Mouse (Mus musculus): Measurements from ENCODE around the gene Olfr1555-ps1. TPM values are rescaled to one million over a fixed set of nuclear protein-coding genes. Genes with fewer than 3 reads are reported as not detected.
"Not testable (repeated sequence)": the region's sequence is repeated elsewhere in the genome, so short reads cannot be mapped to it uniquely, and the experiment has no call there.

Gene Olfr1555-ps1
- not detected in 2 replicates for polyA plus RNA-seq (2014; fragmentation: Nextera tagmentation; extraction: Ambion mirVana)

DNA sequence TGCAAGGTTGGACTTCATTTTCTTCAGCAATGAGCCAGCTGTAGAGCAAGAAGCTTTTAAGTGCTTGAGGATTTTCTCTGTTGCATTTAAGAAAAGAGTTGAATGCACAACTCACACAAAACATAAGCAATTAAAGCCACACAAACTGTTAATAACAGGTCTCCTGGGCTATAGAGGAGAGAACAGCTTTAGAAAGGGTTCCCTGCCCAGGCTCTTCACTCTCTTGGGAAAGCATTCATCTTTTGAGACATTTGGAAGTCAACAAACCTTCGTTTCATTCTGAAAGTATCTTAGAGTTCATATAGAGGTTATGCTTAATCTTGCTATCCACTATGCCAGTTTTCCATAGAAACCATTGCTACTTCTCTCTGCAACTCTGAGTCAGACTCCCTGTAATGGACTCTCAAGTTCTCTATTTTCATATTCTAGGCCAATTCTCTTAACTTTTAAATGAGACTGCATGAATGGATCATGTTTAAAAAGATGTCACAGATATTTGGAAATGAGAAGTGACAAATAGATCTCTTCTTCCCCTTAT lies at the start of gene Olfr1555-ps1:
TSS of gene Olfr1555-ps1 (minus strand) at position 51 of the 538 bp plus-strand sequence.
- not testable (repeated sequence) for H3K9me3 ChIP-seq (ENCODE audit: control insufficient read depth, low read length); H3K27ac ChIP-seq (replicated peaks; ENCODE audit: low read depth, low read length); H3K9ac ChIP-seq (replicated peaks; ENCODE audit: low read length); H3K4me2 ChIP-seq (ENCODE audit: low read length); ATAC-seq (ENCODE audit: low FRiP score, low TSS enrichment); H3K36me3 ChIP-seq (ENCODE audit: control insufficient read depth, insufficient read depth, low read length); H3K4me1 ChIP-seq (ENCODE audit: control insufficient read depth, insufficient read depth, low read length); H3K27me3 ChIP-seq (ENCODE audit: control insufficient read depth, insufficient read depth, low read length); H3K4me3 ChIP-seq (replicated peaks; ENCODE audit: low read depth, low read length); DNase-seq
- WGBS: 63% methylated on average over 1 of the region's 1 CpGs

DNA sequence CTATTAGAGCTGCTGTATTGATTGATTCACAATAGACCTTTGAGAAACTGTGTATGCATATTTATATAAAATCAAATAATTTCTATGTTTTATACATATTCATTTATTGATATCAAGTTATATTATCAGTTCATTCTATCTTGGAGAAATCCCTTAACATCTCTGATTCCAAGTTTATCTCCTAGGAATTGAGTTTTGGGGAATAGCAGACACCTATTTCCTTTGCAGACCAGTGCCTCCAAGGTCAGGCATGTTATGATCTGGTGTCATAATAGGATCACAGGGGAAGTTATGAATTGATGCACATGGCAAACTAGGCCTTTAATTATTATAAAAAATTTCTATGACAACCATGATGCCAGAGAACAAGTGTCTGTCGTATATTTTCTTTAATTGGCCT lies 30.4 kb upstream of the Olfr1555-ps1 start, which contains the start of gene Olfr1431:
TSS of gene Olfr1431 (plus strand) at position 301 of the 400 bp plus-strand sequence.
- no peak within 1 kb of the TSS for H3K4me2 ChIP-seq (ENCODE audit: low read length)
- no peaks in the 10 kb centered on the region for H3K9me3 ChIP-seq (ENCODE audit: control insufficient read depth, low read length)
- DNase-seq (no peak), ATAC-seq (ENCODE audit: low FRiP score, low TSS enrichment) (no peak)
- no peak within 1 kb of the TSS for H3K27ac ChIP-seq (replicated peaks; ENCODE audit: low read depth, low read length)
- H3K9ac ChIP-seq (replicated peaks; ENCODE audit: low read length): no peak within 1 kb of the TSS
- 89% methylated on average over 1 of the region's 1 CpGs for WGBS
- no peak within 1 kb of the TSS for H3K4me3 ChIP-seq (replicated peaks; ENCODE audit: low read depth, low read length)
- H3K27me3 ChIP-seq (ENCODE audit: control insufficient read depth, insufficient read depth, low read length): no peaks in the 10 kb centered on the region
- no peaks in the 10 kb centered on the region for H3K36me3 ChIP-seq (ENCODE audit: control insufficient read depth, insufficient read depth, low read length)
- no peaks in the 10 kb centered on the region for H3K4me1 ChIP-seq (ENCODE audit: control insufficient read depth, insufficient read depth, low read length)

DNA sequence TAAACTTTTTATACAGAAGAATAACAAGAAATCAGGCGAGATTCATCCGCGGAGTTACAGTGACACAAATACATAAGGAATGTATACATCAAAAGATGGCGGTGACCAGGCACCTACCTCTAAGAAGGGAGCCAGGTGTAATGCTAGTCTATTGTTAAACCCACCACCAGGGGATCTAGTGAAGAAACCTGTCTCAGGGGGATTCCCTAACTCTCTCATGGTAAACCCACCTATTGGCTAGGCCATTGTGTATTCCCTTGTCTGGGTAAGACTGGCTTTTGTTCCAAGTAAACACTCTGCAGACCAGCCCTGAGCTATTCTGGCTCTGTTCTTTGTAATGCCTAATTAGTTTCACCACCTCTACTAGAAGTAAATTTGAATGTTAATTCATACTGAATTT lies 29.2 kb upstream of the Olfr1555-ps1 start:
- H3K9me3 ChIP-seq (ENCODE audit: control insufficient read depth, low read length); DNase-seq; H3K27me3 ChIP-seq (ENCODE audit: control insufficient read depth, insufficient read depth, low read length); H3K4me2 ChIP-seq (ENCODE audit: low read length); H3K4me3 ChIP-seq (replicated peaks; ENCODE audit: low read depth, low read length); H3K9ac ChIP-seq (replicated peaks; ENCODE audit: low read length); H3K36me3 ChIP-seq (ENCODE audit: control insufficient read depth, insufficient read depth, low read length); ATAC-seq (ENCODE audit: low FRiP score, low TSS enrichment); H3K4me1 ChIP-seq (ENCODE audit: control insufficient read depth, insufficient read depth, low read length); H3K27ac ChIP-seq (replicated peaks; ENCODE audit: low read depth, low read length): not testable (repeated sequence)
- 81% methylated on average over 4 of the region's 4 CpGs for WGBS

DNA sequence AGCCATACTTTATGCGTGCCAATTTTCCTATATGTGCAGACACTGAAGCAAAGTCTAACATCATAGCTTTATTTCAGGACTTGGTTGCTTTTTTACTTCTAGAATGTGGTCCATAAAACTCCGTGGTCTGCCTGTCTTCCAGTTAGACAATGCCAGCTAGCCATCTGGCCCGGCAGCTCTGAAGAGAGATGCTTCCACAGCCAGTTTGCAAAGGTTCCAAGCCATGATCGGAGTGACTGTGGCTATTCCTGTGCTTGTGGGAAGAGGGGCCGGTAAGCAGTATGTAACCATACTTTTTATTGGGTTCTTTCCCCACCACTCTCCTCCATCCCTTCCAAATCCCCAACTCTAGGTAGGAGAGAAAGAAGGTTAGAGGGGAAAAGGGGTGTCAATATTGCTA lies 5.5 kb upstream of the Olfr1555-ps1 start:
- not testable (repeated sequence) for H3K27ac ChIP-seq (replicated peaks; ENCODE audit: low read depth, low read length); H3K4me3 ChIP-seq (replicated peaks; ENCODE audit: low read depth, low read length); H3K9me3 ChIP-seq (ENCODE audit: control insufficient read depth, low read length); H3K27me3 ChIP-seq (ENCODE audit: control insufficient read depth, insufficient read depth, low read length); H3K4me1 ChIP-seq (ENCODE audit: control insufficient read depth, insufficient read depth, low read length); DNase-seq; H3K9ac ChIP-seq (replicated peaks; ENCODE audit: low read length); H3K36me3 ChIP-seq (ENCODE audit: control insufficient read depth, insufficient read depth, low read length); ATAC-seq (ENCODE audit: low FRiP score, low TSS enrichment); H3K4me2 ChIP-seq (ENCODE audit: low read length)
- 86% methylated on average over 5 of the region's 5 CpGs for WGBS

DNA sequence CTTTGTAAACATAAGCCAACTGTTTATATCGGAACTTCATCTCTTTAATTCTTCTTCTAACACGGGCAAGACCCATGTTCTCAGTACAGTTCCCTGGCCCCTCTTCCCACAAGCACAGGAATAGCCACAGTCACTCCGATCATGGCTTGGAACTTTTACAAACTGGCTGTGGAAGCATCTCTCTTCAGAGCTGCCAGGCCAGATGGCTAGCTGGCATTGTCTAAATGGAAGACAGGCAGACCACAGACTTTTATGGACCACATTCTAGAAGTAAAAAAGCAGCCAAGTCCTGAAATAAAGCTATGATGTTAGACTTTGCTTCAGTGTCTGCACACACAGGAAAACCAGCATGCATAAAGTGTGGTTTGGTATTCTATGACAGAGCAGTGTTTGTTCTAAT lies 24.5 kb downstream of the Olfr1555-ps1 start:
- Histone ChIP-seq H3K4me2 (ENCODE audit: low read length) (no peak overlapping the region), H3K27ac (replicated peaks; ENCODE audit: low read depth, low read length) (no peak overlapping the region), H3K27me3 (ENCODE audit: control insufficient read depth, insufficient read depth, low read length) (no peaks in the 10 kb centered on the region), H3K4me1 (ENCODE audit: control insufficient read depth, insufficient read depth, low read length) (no peaks in the 10 kb centered on the region), H3K36me3 (ENCODE audit: control insufficient read depth, insufficient read depth, low read length) (no peaks in the 10 kb centered on the region), H3K9ac (replicated peaks; ENCODE audit: low read length) (no peak overlapping the region), H3K9me3 (ENCODE audit: control insufficient read depth, low read length) (no peaks in the 10 kb centered on the region), H3K4me3 (replicated peaks; ENCODE audit: low read depth, low read length) (no peak overlapping the region)
- ATAC-seq (ENCODE audit: low FRiP score, low TSS enrichment) (no peak), DNase-seq (no peak)
- 93% methylated on average over 3 of the region's 3 CpGs for WGBS

DNA sequence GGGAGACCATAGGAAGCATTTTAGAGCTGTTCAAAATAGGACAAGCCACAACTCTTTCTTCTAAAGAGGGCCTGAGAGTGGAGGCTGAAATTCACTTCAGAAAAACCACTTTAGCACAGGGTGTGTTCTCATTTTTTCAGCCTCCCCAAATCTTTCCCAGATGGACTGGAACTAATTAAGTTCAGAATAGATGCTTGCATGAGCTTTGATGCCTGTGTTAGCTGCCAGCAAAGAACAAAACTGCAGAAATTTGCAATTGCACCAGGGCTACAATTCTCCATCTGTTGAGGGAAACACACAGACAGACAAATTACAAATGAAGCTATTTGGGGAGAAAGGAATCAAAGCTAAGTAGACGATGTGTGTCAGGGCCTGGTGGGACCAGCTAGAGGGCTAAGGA lies 26.6 kb downstream of the Olfr1555-ps1 start:
- H3K9ac ChIP-seq (replicated peaks; ENCODE audit: low read length): no peak overlapping the region
- H3K27me3 ChIP-seq (ENCODE audit: control insufficient read depth, insufficient read depth, low read length): no peaks in the 10 kb centered on the region
- WGBS: 29% methylated on average over 1 of the region's 1 CpGs
- H3K4me1 ChIP-seq (ENCODE audit: control insufficient read depth, insufficient read depth, low read length): no peaks in the 10 kb centered on the region
- H3K9me3 ChIP-seq (ENCODE audit: control insufficient read depth, low read length): no peaks in the 10 kb centered on the region
- no peak overlapping the region for H3K4me3 ChIP-seq (replicated peaks; ENCODE audit: low read depth, low read length)
- no peak for ATAC-seq (ENCODE audit: low FRiP score, low TSS enrichment)
- no peak overlapping the region for H3K4me2 ChIP-seq (ENCODE audit: low read length)
- H3K36me3 ChIP-seq (ENCODE audit: control insufficient read depth, insufficient read depth, low read length): no peaks in the 10 kb centered on the region
- peak; percentile 3 for DNase-seq
- H3K27ac ChIP-seq (replicated peaks; ENCODE audit: low read depth, low read length): no peak overlapping the region

DNA sequence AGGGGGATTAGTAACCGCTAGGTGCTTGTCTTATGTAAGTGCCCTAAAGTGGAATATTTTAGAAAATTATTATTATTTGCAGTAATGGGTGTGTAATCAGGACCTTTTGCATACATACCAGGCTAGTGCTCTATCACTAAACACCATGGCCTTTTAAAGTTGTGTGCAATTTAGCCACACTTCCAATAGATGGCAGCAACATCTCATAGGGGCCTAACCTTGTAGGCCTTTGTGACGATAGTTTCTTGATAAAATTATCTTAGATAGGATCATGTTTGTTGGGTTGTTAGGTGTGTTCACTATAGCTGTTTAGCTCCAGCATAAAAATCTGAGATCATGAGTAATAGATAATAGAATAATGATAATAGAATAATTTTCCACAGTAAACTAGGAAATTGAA lies 35.6 kb downstream of the Olfr1555-ps1 start:
- WGBS: 33% methylated on average over 2 of the region's 2 CpGs
- Histone ChIP-seq H3K36me3 (ENCODE audit: control insufficient read depth, insufficient read depth, low read length) (no peaks in the 10 kb centered on the region), H3K4me1 (ENCODE audit: control insufficient read depth, insufficient read depth, low read length) (no peaks in the 10 kb centered on the region), H3K9ac (replicated peaks; ENCODE audit: low read length) (no peak overlapping the region), H3K9me3 (ENCODE audit: control insufficient read depth, low read length) (no peaks in the 10 kb centered on the region), H3K4me3 (replicated peaks; ENCODE audit: low read depth, low read length) (no peak overlapping the region), H3K27me3 (ENCODE audit: control insufficient read depth, insufficient read depth, low read length) (no peaks in the 10 kb centered on the region), H3K4me2 (ENCODE audit: low read length) (no peak overlapping the region), H3K27ac (replicated peaks; ENCODE audit: low read depth, low read length) (no peak overlapping the region)
- DNase-seq (peak; percentile 57), ATAC-seq (ENCODE audit: low FRiP score, low TSS enrichment) (no peak)

DNA sequence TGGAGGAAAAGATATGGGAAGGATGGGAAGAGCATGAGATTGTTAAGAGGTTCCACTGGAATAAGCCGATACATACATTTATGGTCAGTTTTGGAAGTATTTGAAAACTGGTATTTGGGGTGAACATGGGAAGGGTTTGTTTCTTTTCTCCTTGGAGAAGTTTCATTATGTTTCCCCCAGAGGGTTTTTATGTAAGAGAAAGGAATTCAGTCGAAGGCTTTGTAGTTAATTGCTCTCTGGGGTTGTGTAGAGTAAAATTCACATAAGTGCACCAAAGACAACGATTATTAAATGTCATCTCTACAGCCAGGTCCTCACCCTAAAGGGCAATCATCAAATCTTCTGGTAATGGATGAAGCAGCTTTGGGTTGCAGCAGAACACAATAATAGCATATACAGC lies 46.8 kb downstream of the Olfr1555-ps1 start, which contains the start of gene Olfr76:
TSS of gene Olfr76 (minus strand) at position 101 of the 400 bp plus-strand sequence.
- ATAC-seq (ENCODE audit: low FRiP score, low TSS enrichment): no peak
- WGBS: 85% methylated on average over 3 of the region's 3 CpGs
- H3K4me3 ChIP-seq (replicated peaks; ENCODE audit: low read depth, low read length): no peak within 1 kb of the TSS

DNA sequence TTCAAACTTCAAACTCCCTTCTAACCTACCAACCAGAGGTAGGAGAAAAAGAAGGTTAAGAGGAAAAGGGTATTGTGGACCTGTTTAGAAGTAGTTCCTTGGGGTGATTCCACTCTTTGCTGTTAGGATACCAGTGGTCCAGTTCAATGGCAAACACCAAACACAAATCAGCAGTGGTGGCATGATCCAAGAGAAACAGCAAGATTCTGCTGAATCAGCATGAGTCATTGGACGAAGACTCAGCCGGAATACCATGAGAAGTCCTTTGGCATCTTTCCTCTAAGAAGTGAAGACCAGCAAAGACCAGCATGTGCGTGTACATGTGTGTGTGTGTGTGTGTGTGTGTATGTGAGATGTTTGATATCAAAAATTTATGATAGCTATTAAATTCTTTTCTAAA lies 53.4 kb downstream of the Olfr1555-ps1 start:
- Histone ChIP-seq H3K4me1 (ENCODE audit: control insufficient read depth, insufficient read depth, low read length) (no peaks in the 10 kb centered on the region), H3K9me3 (ENCODE audit: control insufficient read depth, low read length) (no peaks in the 10 kb centered on the region), H3K27ac (replicated peaks; ENCODE audit: low read depth, low read length) (no peak overlapping the region), H3K27me3 (ENCODE audit: control insufficient read depth, insufficient read depth, low read length) (no peaks in the 10 kb centered on the region), H3K4me2 (ENCODE audit: low read length) (no peak overlapping the region), H3K9ac (replicated peaks; ENCODE audit: low read length) (no peak overlapping the region), H3K4me3 (replicated peaks; ENCODE audit: low read depth, low read length) (no peak overlapping the region), H3K36me3 (ENCODE audit: control insufficient read depth, insufficient read depth, low read length) (no peaks in the 10 kb centered on the region)
- WGBS: 86% methylated on average over 3 of the region's 3 CpGs
- ATAC-seq (ENCODE audit: low FRiP score, low TSS enrichment) (no peak), DNase-seq (no peak)

More for the DNA sequence above, 46.8 kb downstream of the Olfr1555-ps1 start, which contains the start of gene Olfr76:
- DNase-seq: no peak
- Histone ChIP-seq H3K4me2 (ENCODE audit: low read length) (no peak within 1 kb of the TSS), H3K27ac (replicated peaks; ENCODE audit: low read depth, low read length) (no peak within 1 kb of the TSS), H3K27me3 (ENCODE audit: control insufficient read depth, insufficient read depth, low read length) (no peaks in the 10 kb centered on the region), H3K9me3 (ENCODE audit: control insufficient read depth, low read length) (no peaks in the 10 kb centered on the region), H3K4me1 (ENCODE audit: control insufficient read depth, insufficient read depth, low read length) (no peaks in the 10 kb centered on the region), H3K9ac (replicated peaks; ENCODE audit: low read length) (no peak within 1 kb of the TSS), H3K36me3 (ENCODE audit: control insufficient read depth, insufficient read depth, low read length) (no peaks in the 10 kb centered on the region)

All from midbrain, embryonic 14.5 days (tissue).